Mouse (Mus musculus): Measurements from ENCODE around the gene Capzb.

Capzb gene

GRCm38 (mm10) chr4:139234261-139234660 is 41.6 kb downstream of the Capzb start:
- no peak for DNase-seq (ENCODE audit: low spot score)

- no peak for DNase-seq (ENCODE audit: low spot score)
These were observed 42.9 kb downstream of the Capzb start for GRCm38 (mm10) chr4:139235556-139235955.

GRCm38 (mm10) chr4:139238612-139239011 is 45.9 kb downstream of the Capzb start:
- no peak for DNase-seq (ENCODE audit: low spot score)

GRCm38 (mm10) chr4:139240334-139240733 is 47.6 kb downstream of the Capzb start:
- DNase-seq (ENCODE audit: low spot score) = no peak

GRCm38 (mm10) chr4:139241678-139242606 is 49.2 kb downstream of the Capzb start:
- no peak for DNase-seq (ENCODE audit: low spot score)

- no peak for DNase-seq (ENCODE audit: low spot score)
These were observed 49.9 kb downstream of the Capzb start for GRCm38 (mm10) chr4:139242607-139242955.

- no peak for DNase-seq (ENCODE audit: low spot score)
These were observed 51.5 kb downstream of the Capzb start for GRCm38 (mm10) chr4:139244176-139244575.

GRCm38 (mm10) chr4:139244766-139245165 is 52.1 kb downstream of the Capzb start:
- no peak for DNase-seq (ENCODE audit: low spot score)

GRCm38 (mm10) chr4:139245534-139245933 is 52.8 kb downstream of the Capzb start:
- DNase-seq (ENCODE audit: low spot score) = no peak

- no peak for DNase-seq (ENCODE audit: low spot score)
These were observed 53.6 kb downstream of the Capzb start for GRCm38 (mm10) chr4:139246130-139246877.

GRCm38 (mm10) chr4:139247966-139248365 is 55.3 kb downstream of the Capzb start:
- DNase-seq (ENCODE audit: low spot score) = no peak

- DNase-seq (ENCODE audit: low spot score) = no peak
These were observed 56.0 kb downstream of the Capzb start for GRCm38 (mm10) chr4:139248736-139249135.

GRCm38 (mm10) chr4:139250043-139250442 is 57.3 kb downstream of the Capzb start:
- DNase-seq (ENCODE audit: low spot score) = peak; percentile 62

GRCm38 (mm10) chr4:139250886-139251285 is 58.2 kb downstream of the Capzb start:
- DNase-seq (ENCODE audit: low spot score) = no peak

GRCm38 (mm10) chr4:139252051-139252760 is 59.5 kb downstream of the Capzb start:
- DNase-seq (ENCODE audit: low spot score) = peak; percentile 88

GRCm38 (mm10) chr4:139253206-139253605 is 60.5 kb downstream of the Capzb start:
- no peak for DNase-seq (ENCODE audit: low spot score)

- peak; percentile 72 for DNase-seq (ENCODE audit: low spot score)
These were observed 63.4 kb downstream of the Capzb start for GRCm38 (mm10) chr4:139256146-139256545.

GRCm38 (mm10) chr4:139256708-139257107 is 64.0 kb downstream of the Capzb start:
- DNase-seq (ENCODE audit: low spot score) = peak; percentile 68

GRCm38 (mm10) chr4:139258621-139259301 is 66.1 kb downstream of the Capzb start:
- peak; percentile 51 for DNase-seq (ENCODE audit: low spot score)

GRCm38 (mm10) chr4:139259302-139259871 is 66.7 kb downstream of the Capzb start:
- DNase-seq (ENCODE audit: low spot score) = no peak

GRCm38 (mm10) chr4:139262981-139263380 is 70.3 kb downstream of the Capzb start:
- no peak for DNase-seq (ENCODE audit: low spot score)
